In the genomic region with DNA sequence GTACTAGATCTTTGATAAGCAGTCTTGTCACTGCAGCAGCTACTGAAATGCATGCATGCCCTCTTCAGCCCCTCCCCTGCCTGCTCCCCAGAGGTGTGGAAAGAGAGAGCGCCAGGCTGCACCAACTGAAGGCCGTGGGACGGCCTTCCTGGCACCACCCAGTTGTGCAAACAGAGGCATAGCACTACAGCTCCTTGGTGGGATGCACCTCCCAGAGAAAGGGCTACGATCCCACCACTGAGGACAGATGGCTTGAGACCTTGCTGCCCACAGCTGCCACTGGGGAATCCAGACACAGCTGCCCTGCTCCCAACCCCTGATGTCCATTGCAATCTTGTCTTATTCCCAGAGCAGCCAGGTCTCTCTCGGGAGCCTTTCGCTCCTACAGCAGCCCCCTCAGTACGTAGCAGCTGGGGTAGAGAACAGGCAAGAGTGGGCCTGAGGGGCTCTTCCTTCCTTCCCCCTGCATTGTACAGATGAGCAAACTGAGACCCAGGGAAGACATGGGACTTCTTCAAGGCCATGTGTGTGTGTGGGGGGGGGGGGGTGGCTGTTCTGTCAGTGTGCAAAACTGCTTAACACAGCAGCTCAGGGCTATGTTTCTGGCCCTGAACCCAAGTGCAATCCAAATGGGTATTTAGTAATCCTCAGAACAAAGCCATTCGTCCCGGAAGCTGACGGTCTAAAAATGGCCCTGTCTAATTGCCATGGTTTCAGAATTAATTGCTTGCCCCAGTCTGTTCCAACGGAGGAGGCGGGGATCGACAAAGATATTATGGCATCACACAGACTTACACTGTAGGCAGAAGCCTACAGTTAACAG, we compare ENCODE assay signal across 9 mouse cellular contexts. TPM values are rescaled to one million over a fixed set of nuclear protein-coding genes. Genes with fewer than 3 reads are reported as not detected.
DNase-seq lines count a peak whose midpoint lies in the region; ATAC-seq and TF ChIP-seq lines count a peak whose summit lies in the region.
"Had no signal": no experiment of that assay in that cellular context is flagged by ENCODE, and none has a peak within 500 bp of the region (broad histone marks: within the 10 kb centered on the region; RNA-seq: fewer than 3 reads in every experiment).

No protein-coding gene starts in this region.

- no peak overlapping the region for H3K4me3 ChIP-seq in kidney, adult 2 months (ENCODE audit: insufficient read depth, low read depth, low read length)
- no peak overlapping the region for H3K4me3 ChIP-seq in hindbrain, embryonic 15.5 days
- no peak overlapping the region for H3K4me3 ChIP-seq in midbrain, embryonic 12.5 days
- no peak overlapping the region for H3K4me3 ChIP-seq in heart, embryonic 12.5 days
- no peak overlapping the region for H3K4me3 ChIP-seq in gastrocnemius, adult 2 months

- H3K9me3 ChIP-seq in hindbrain, embryonic 15.5 days: no peaks in the 10 kb centered on the region
- H3K9me3 ChIP-seq in midbrain, embryonic 12.5 days: no peaks in the 10 kb centered on the region
- no peaks in the 10 kb centered on the region for H3K9me3 ChIP-seq in heart, embryonic 12.5 days (replicated peaks)

- TF ChIP-seq CTCF in kidney, adult 2 months (conservative IDR thresholded peaks at IDR 0.05; ENCODE audit: insufficient read depth, insufficient read length, low read depth, low read length): no peak
- TF ChIP-seq CTCF in gastrocnemius, adult 2 months (IDR thresholded peaks at IDR 0.05): no peak

- 69% methylated on average over 13 of the region's 13 CpGs for WGBS in kidney, adult 2 months
- 24% methylated on average over 13 of the region's 13 CpGs for WGBS in hindbrain, embryonic 15.5 days
- WGBS in midbrain, embryonic 12.5 days: 40% methylated on average over 13 of the region's 13 CpGs
- whole genome bisulfite sequencing in heart, embryonic 12.5 days: 62% methylated on average over 13 of the region's 13 CpGs

- no peak overlapping the region for H3K9ac ChIP-seq in hindbrain, embryonic 15.5 days
- no peak overlapping the region for H3K9ac ChIP-seq in midbrain, embryonic 12.5 days (replicated peaks)
- no peak overlapping the region for H3K9ac ChIP-seq in heart, embryonic 12.5 days

- peak; percentile 58 for ATAC-seq in hindbrain, embryonic 15.5 days (ENCODE audit: low FRiP score, low read depth)
- peak; percentile 76 for ATAC-seq in midbrain, embryonic 12.5 days (ENCODE audit: low FRiP score, low read depth)
- no peak for ATAC-seq in heart, embryonic 12.5 days (ENCODE audit: insufficient number of reproducible peaks, low FRiP score)

- H3K27me3 ChIP-seq in kidney, adult 2 months (replicated peaks; ENCODE audit: control insufficient read depth, insufficient read depth, low read length): no peaks in the 10 kb centered on the region
- no peaks in the 10 kb centered on the region for H3K27me3 ChIP-seq in hindbrain, embryonic 15.5 days
- H3K27me3 ChIP-seq in midbrain, embryonic 12.5 days: peaks cover 5% of the 10 kb centered on the region; the same call in 1 of the 2 replicates
- H3K27me3 ChIP-seq in heart, embryonic 12.5 days (replicated peaks): no peaks in the 10 kb centered on the region

- no peak for TF ChIP-seq POLR2A in kidney, adult 2 months (IDR thresholded peaks at IDR 0.05; ENCODE audit: low read depth, low read length)

- DNase-seq in kidney, adult 2 months: peak; percentile 10
- no peak for DNase-seq in kidney, postnatal 10 days
- DNase-seq in adrenal gland, postnatal 25 days: peak; percentile 20
- no peak for DNase-seq in heart, adult 9 months (ENCODE audit: low spot score in 2 of 2)
- DNase-seq in gastrocnemius, adult 2 months: no peak

- no peak overlapping the region for H3K27ac ChIP-seq in kidney, adult 2 months (ENCODE audit: insufficient read depth, low read depth, low read length)
- peak overlapping the region; percentile 39 for H3K27ac ChIP-seq in hindbrain, embryonic 15.5 days (replicated peaks)
- peak overlapping the region; percentile 40 for H3K27ac ChIP-seq in midbrain, embryonic 12.5 days (replicated peaks)
- H3K27ac ChIP-seq in heart, embryonic 12.5 days (ENCODE audit: poor library complexity, severe bottlenecking): no peak overlapping the region
- H3K27ac ChIP-seq in gastrocnemius, adult 2 months: no peak overlapping the region

- H3K4me2 ChIP-seq in hindbrain, embryonic 15.5 days: no peak overlapping the region
- no peak overlapping the region for H3K4me2 ChIP-seq in midbrain, embryonic 12.5 days (replicated peaks)
- H3K4me2 ChIP-seq in heart, embryonic 12.5 days: no peak overlapping the region

- intact Hi-C loops in gastrocnemius, adult 2 months (cut with DNase I): no loop called here

- H3K36me3 ChIP-seq in kidney, adult 2 months (ENCODE audit: control insufficient read depth, insufficient read depth, low read length): no peaks in the 10 kb centered on the region
- H3K36me3 ChIP-seq in hindbrain, embryonic 15.5 days: no peaks in the 10 kb centered on the region
- H3K36me3 ChIP-seq in midbrain, embryonic 12.5 days: no peaks in the 10 kb centered on the region
- no peaks in the 10 kb centered on the region for H3K36me3 ChIP-seq in heart, embryonic 12.5 days

- no peaks in the 10 kb centered on the region for H3K4me1 ChIP-seq in kidney, adult 2 months (ENCODE audit: control insufficient read depth, insufficient read depth, low read length)
- H3K4me1 ChIP-seq in hindbrain, embryonic 15.5 days (replicated peaks): peaks cover 34% of the 10 kb centered on the region
- peaks cover 37% of the 10 kb centered on the region for H3K4me1 ChIP-seq in midbrain, embryonic 12.5 days
- H3K4me1 ChIP-seq in heart, embryonic 12.5 days (replicated peaks): peaks cover 34% of the 10 kb centered on the region

RNA-seq across cellular contexts. Expression of a gene that starts 46.9 kb away (rescaled TPM):
- polyA plus RNA-seq in kidney, adult 2 months (2012; rRNA removed): not detected in 2 replicates
- 0.21 and 4.0 TPM in 2 replicates for total RNA-seq in adrenal gland, postnatal 25 days (2021)
- 0.09 TPM in 1 of 2 replicates, not detected in the other for polyA plus RNA-seq in hindbrain, embryonic 15.5 days (2015; fragmentation: Nextera tagmentation; extraction: Ambion mirVana)
- polyA plus RNA-seq in midbrain, embryonic 12.5 days (2016; fragmentation: Nextera tagmentation; extraction: Ambion mirVana): not detected in 2 replicates
- polyA plus RNA-seq in heart, embryonic 12.5 days (2016; fragmentation: Nextera tagmentation; extraction: Ambion mirVana): not detected in 2 replicates
- not detected for total RNA-seq in gastrocnemius, adult 2 months (2021)
- polyA plus RNA-seq: intestine, embryonic 14.5 days had no signal

Comparison
In these comparisons a context has a peak if more than half of its experiments do, and no peak if none do; other contexts are left out.
1. DNase-seq: peak in kidney, adult 2 months (single experiment) and adrenal gland, postnatal 25 days (single experiment); none in kidney, postnatal 10 days (single experiment), heart, adult 9 months (0 of 2) and gastrocnemius, adult 2 months (single experiment).
2. H3K27ac ChIP-seq: peak in hindbrain, embryonic 15.5 days (single experiment) and midbrain, embryonic 12.5 days (single experiment); none in kidney, adult 2 months (single experiment), heart, embryonic 12.5 days (single experiment) and gastrocnemius, adult 2 months (single experiment).